Mouse (Mus musculus): ENCODE results near the gene Spo11. TPM values are rescaled to one million over a fixed set of nuclear protein-coding genes. Genes with fewer than 3 reads are reported as not detected.

Gene Spo11
- total and polyA plus RNA-seq, 2 experiments from 2014 or later, result 0.18 TPM; not detected in 1

GRCm38 (mm10) chr2:173010220-173010717 is 32.8 kb downstream of the Spo11 start:
- no peak overlapping the region for H3K4me3 ChIP-seq (ENCODE audit: low read depth, low read length)
- no peaks in the 10 kb centered on the region for H3K9me3 ChIP-seq (replicated peaks; ENCODE audit: control insufficient read depth, low read length)
- no peak for TF ChIP-seq CTCF (IDR thresholded peaks at IDR 0.05; ENCODE audit: low read depth)
- no peak for TF ChIP-seq EP300 (IDR thresholded peaks at IDR 0.05; ENCODE audit: low read depth)
- no peak overlapping the region for H3K27ac ChIP-seq (ENCODE audit: low read depth)
- DNase-seq (ENCODE audit: low spot score) (no peak), ATAC-seq (ENCODE audit: insufficient read depth, low read depth) (no peak)
- H3K36me3 ChIP-seq (replicated peaks; ENCODE audit: control insufficient read depth, insufficient read depth, low read length), result peaks cover 94% of the 10 kb centered on the region
- H3K27me3 ChIP-seq (ENCODE audit: control insufficient read depth, insufficient read depth, low read length), result no peaks in the 10 kb centered on the region
- H3K4me2 ChIP-seq (ENCODE audit: low read depth, low read length), result no peak overlapping the region
- H3K9ac ChIP-seq (replicated peaks; ENCODE audit: low read depth, low read length), result no peak overlapping the region
- 63% methylated on average over 3 of the region's 3 CpGs for WGBS
- no peaks in the 10 kb centered on the region for H3K4me1 ChIP-seq (ENCODE audit: control insufficient read depth, insufficient read depth)

GRCm38 (mm10) chr2:173011440-173011839 is 33.9 kb downstream of the Spo11 start:
- H3K9ac ChIP-seq (replicated peaks; ENCODE audit: low read depth, low read length), result no peak overlapping the region
- H3K36me3 ChIP-seq (replicated peaks; ENCODE audit: control insufficient read depth, insufficient read depth, low read length), result peaks cover 92% of the 10 kb centered on the region
- no peak overlapping the region for H3K4me3 ChIP-seq (ENCODE audit: low read depth, low read length)
- no peaks in the 10 kb centered on the region for H3K9me3 ChIP-seq (replicated peaks; ENCODE audit: control insufficient read depth, low read length)
- 93% methylated on average over 8 of the region's 8 CpGs for WGBS
- H3K4me1 ChIP-seq (ENCODE audit: control insufficient read depth, insufficient read depth), result no peaks in the 10 kb centered on the region
- no peak for DNase-seq (ENCODE audit: low spot score)
- no peak overlapping the region for H3K27ac ChIP-seq (ENCODE audit: low read depth)
- ATAC-seq (ENCODE audit: insufficient read depth, low read depth), result no peak
- H3K27me3 ChIP-seq (ENCODE audit: control insufficient read depth, insufficient read depth, low read length), result no peaks in the 10 kb centered on the region
- no peak overlapping the region for H3K4me2 ChIP-seq (ENCODE audit: low read depth, low read length)
- no peak for TF ChIP-seq CTCF (IDR thresholded peaks at IDR 0.05; ENCODE audit: low read depth)
- TF ChIP-seq EP300 (IDR thresholded peaks at IDR 0.05; ENCODE audit: low read depth), result no peak

- TF ChIP-seq CTCF (IDR thresholded peaks at IDR 0.05; ENCODE audit: low read depth) (no peak), EP300 (IDR thresholded peaks at IDR 0.05; ENCODE audit: low read depth) (no peak)
- Histone ChIP-seq H3K9ac (replicated peaks; ENCODE audit: low read depth, low read length) (no peak overlapping the region), H3K27me3 (ENCODE audit: control insufficient read depth, insufficient read depth, low read length) (no peaks in the 10 kb centered on the region), H3K4me1 (ENCODE audit: control insufficient read depth, insufficient read depth) (peaks cover 18% of the 10 kb centered on the region), H3K27ac (ENCODE audit: low read depth) (no peak overlapping the region), H3K4me2 (ENCODE audit: low read depth, low read length) (no peak overlapping the region), H3K4me3 (ENCODE audit: low read depth, low read length) (no peak overlapping the region), H3K9me3 (replicated peaks; ENCODE audit: control insufficient read depth, low read length) (no peaks in the 10 kb centered on the region), H3K36me3 (replicated peaks; ENCODE audit: control insufficient read depth, insufficient read depth, low read length) (peaks cover 58% of the 10 kb centered on the region)
- ATAC-seq (ENCODE audit: insufficient read depth, low read depth), result no peak
- DNase-seq (ENCODE audit: low spot score), result no peak
- 31% methylated on average over 7 of the region's 7 CpGs for WGBS
Measured at GRCm38 (mm10) chr2:173014741-173015287, 37.3 kb downstream of the Spo11 start.

GRCm38 (mm10) chr2:173017940-173018339 is 40.4 kb downstream of the Spo11 start:
- ATAC-seq (ENCODE audit: insufficient read depth, low read depth), result no peak
- no peak overlapping the region for H3K9ac ChIP-seq (replicated peaks; ENCODE audit: low read depth, low read length)
- peaks cover 27% of the 10 kb centered on the region for H3K36me3 ChIP-seq (replicated peaks; ENCODE audit: control insufficient read depth, insufficient read depth, low read length)
- H3K27me3 ChIP-seq (ENCODE audit: control insufficient read depth, insufficient read depth, low read length), result no peaks in the 10 kb centered on the region
- DNase-seq (ENCODE audit: low spot score), result no peak
- no peak overlapping the region for H3K4me2 ChIP-seq (ENCODE audit: low read depth, low read length)
- no peak overlapping the region for H3K4me3 ChIP-seq (ENCODE audit: low read depth, low read length)
- TF ChIP-seq CTCF (IDR thresholded peaks at IDR 0.05; ENCODE audit: low read depth) (no peak), EP300 (IDR thresholded peaks at IDR 0.05; ENCODE audit: low read depth) (no peak)
- 29% methylated on average over 6 of the region's 6 CpGs for WGBS
- peaks cover 23% of the 10 kb centered on the region for H3K4me1 ChIP-seq (ENCODE audit: control insufficient read depth, insufficient read depth)
- H3K9me3 ChIP-seq (replicated peaks; ENCODE audit: control insufficient read depth, low read length), result no peaks in the 10 kb centered on the region
- H3K27ac ChIP-seq (ENCODE audit: low read depth), result peak overlapping the region; percentile 83

GRCm38 (mm10) chr2:173018618-173019017 is 41.1 kb downstream of the Spo11 start:
- H3K4me3 ChIP-seq (ENCODE audit: low read depth, low read length), result no peak overlapping the region
- H3K36me3 ChIP-seq (replicated peaks; ENCODE audit: control insufficient read depth, insufficient read depth, low read length), result peaks cover 20% of the 10 kb centered on the region
- DNase-seq (ENCODE audit: low spot score) (peak; percentile 91), ATAC-seq (ENCODE audit: insufficient read depth, low read depth) (peak; percentile 72)
- peak overlapping the region; percentile 4; the same call in 1 of the 2 replicates for H3K4me2 ChIP-seq (ENCODE audit: low read depth, low read length)
- peak overlapping the region; percentile 28; the same call in 1 of the 2 replicates for H3K9ac ChIP-seq (replicated peaks; ENCODE audit: low read depth, low read length)
- no peaks in the 10 kb centered on the region for H3K27me3 ChIP-seq (ENCODE audit: control insufficient read depth, insufficient read depth, low read length)
- 10% methylated on average over 8 of the region's 8 CpGs for WGBS
- H3K27ac ChIP-seq (ENCODE audit: low read depth), result peak overlapping the region; percentile 83
- H3K4me1 ChIP-seq (ENCODE audit: control insufficient read depth, insufficient read depth), result peaks cover 27% of the 10 kb centered on the region
- TF ChIP-seq CTCF (IDR thresholded peaks at IDR 0.05; ENCODE audit: low read depth) (peak; percentile 37), EP300 (IDR thresholded peaks at IDR 0.05; ENCODE audit: low read depth) (no peak)
- H3K9me3 ChIP-seq (replicated peaks; ENCODE audit: control insufficient read depth, low read length), result no peaks in the 10 kb centered on the region

- Histone ChIP-seq H3K4me1 (ENCODE audit: control insufficient read depth, insufficient read depth) (peaks cover 32% of the 10 kb centered on the region), H3K4me3 (ENCODE audit: low read depth, low read length) (peak overlapping the region; percentile 39), H3K4me2 (ENCODE audit: low read depth, low read length) (peak overlapping the region; percentile 74), H3K36me3 (replicated peaks; ENCODE audit: control insufficient read depth, insufficient read depth, low read length) (peaks cover 13% of the 10 kb centered on the region), H3K27ac (ENCODE audit: low read depth) (peak overlapping the region; percentile 83), H3K27me3 (ENCODE audit: control insufficient read depth, insufficient read depth, low read length) (no peaks in the 10 kb centered on the region), H3K9me3 (replicated peaks; ENCODE audit: control insufficient read depth, low read length) (no peaks in the 10 kb centered on the region), H3K9ac (replicated peaks; ENCODE audit: low read depth, low read length) (0 out of 2 replicates have a peak overlapping the region, but pooled peaks have one; percentile 28)
- ATAC-seq (ENCODE audit: insufficient read depth, low read depth) (no peak), DNase-seq (ENCODE audit: low spot score) (no peak)
- WGBS, result 18% methylated on average over 9 of the region's 9 CpGs
- TF ChIP-seq EP300 (IDR thresholded peaks at IDR 0.05; ENCODE audit: low read depth), result no peak
- TF ChIP-seq CTCF (IDR thresholded peaks at IDR 0.05; ENCODE audit: low read depth), result no peak
Measured at GRCm38 (mm10) chr2:173019322-173019721, 41.8 kb downstream of the Spo11 start.
